Mouse (Mus musculus): Measurements from ENCODE around the gene Sms.

Sms gene

GRCm38 (mm10) chrX:157491944-157492726 lies at the start of gene Sms:
Gene Sms (minus strand): TSS chrX:157492287.
- DNase-seq (ENCODE audit: low spot score) = peak; percentile 71

DNA sequence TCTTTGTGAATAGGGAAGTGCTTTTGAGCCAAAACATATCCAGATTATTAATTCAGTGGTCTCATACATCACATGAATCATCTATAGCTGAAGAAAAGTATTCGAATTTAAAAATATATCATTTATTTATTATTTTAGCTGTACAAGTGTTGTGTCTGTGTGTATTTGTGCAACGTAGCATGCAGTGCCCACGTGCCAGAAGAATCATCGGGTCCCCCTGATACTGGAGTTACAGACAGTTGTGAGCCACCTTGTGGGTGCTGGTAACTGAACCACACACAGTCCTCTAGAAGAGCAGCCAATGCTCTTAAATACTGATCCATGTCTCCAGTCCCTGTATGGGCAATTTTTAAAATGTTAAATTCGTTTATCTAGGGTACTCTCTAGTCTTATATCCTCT lies 14.3 kb upstream of the Sms start:
- DNase-seq (ENCODE audit: low spot score) = no peak

DNA sequence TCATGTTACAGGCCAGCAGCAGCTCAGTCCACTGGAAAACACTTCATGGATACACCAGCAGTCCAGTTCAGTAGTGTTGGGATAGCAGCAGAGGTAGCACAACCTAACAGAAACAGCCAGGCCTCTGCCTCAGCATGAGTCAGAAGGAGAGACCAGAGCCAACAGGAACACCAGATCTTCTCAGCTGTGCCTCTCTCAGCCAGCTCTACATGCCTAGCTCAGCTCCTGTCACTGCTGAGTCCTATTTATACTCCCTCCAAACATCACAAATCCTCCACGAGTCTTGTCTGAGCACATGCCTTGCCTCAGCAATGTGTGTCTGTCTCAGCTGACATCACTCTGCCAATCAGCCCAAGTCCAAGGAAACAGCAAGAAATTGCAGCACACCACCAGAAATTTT lies 12.4 kb upstream of the Sms start:
- DNase-seq (ENCODE audit: low spot score) = no peak

DNA sequence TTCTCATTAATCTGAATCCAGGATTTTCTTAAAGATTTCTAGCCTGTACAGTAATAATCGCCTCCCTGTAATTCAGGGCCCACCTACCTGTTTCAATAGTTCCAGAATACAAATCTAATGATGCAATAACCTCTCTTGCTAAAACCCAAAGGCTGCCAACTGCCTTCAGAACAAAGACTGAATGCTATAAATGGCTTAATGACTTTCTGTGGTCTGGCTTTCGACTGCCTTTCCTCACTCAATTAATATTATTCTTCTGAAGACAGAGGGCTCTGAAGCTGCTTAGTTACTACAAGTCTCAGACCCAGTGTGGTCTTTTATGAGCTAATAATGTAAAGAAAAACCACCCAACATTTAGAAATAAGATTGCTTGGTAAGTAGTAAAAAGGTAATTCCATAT lies 9.8 kb upstream of the Sms start:
- DNase-seq (ENCODE audit: low spot score) = no peak

DNA sequence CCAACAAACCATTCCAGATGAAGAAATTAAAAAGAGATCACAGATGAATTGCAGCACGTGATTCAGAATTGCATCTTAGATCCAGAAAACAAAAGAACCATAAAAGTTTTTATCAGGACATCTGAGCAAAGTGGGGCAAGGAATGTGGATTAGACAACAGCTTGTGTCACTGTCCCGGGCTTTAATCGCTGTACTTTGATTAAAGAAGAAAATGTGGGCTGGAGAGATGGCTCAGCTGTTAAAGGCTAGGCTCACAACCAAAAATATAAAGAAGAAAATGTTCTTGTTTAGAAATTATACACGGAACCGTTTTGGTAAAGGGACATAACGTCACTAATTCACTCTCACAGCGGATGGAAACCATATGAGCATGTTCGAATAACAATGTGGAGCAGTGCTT lies 7.9 kb upstream of the Sms start:
- DNase-seq (ENCODE audit: low spot score) = no peak

DNA sequence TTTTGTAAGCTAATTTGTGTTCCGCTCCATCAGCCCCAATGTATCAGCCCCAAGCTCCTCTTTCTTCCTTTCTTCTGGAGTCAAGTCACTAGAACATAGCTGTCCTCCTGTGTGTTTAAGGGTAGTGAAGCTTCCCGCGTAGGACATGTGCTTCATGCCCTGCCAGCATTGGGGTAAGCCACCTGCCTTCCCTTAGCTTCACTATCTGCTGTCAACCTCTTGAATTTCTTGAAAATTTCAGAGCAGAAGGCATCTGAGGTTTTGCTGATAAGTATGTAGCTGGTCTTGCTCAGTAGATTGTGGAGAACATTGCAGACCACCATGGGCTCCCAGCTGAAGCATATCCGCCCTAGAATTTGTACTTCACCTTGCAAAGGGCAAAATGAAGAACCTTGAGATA lies 1.1 kb upstream of the Sms start:
- DNase-seq (ENCODE audit: low spot score) = no peak

DNA sequence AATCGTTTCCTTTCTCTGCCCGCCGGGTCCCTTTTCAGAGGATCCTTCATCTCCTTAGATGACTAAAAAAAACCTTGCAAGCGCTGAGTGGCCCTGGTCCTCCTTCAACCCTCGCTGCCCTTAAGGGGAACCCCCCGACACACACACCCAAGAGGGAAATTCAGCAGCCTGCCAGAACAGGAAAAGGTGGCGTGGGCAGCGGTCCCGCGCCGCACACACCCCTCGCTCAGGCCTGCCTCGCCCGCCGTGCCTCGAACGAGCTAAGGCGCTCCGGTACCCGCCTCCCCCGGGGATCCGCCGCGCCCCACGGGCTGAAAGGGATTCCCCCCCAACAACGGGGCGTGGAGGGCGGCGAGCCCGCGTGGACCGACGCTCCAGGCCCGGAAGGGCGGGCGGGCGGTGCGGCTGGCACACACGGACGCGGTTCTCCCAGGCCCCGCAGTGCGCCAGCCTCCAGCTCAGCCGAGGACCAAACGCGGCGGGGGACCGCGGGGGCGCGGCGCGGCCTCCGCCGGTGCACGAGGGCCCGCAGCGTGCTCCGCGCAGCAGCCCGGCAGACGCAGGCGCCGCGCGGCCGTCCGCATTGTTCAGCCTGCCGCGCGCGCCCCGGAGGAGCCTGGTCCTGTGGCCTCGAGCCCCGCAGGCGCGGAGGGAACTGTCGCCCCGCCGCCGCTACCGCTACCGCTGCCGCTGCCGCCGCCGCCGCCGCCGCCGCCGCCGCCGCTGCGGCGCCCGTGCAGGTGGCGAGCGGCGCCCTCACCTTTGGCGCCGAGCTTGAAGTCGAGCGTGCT lies 747 bp downstream of the Sms start:
- DNase-seq (ENCODE audit: low spot score) = no peak

DNA sequence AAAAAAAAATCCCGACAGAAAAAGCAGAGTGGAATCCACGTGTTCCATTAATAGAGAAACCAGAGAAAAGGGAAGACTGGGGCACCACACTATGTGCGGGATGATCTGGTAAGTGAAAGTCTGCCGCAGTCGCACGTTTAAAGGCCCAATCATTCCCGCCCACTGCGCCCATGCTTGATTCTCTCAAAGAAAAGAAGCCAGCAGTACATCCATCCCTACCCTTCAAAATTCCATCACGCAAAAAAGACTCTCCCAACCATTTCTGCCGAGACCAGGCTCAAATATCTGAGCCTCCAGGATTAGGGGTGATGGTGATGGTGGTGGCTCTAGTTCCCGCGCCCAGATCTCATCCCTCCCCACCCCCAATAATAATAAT lies 1.3 kb downstream of the Sms start:
- no peak for DNase-seq (ENCODE audit: low spot score)

- no peak for DNase-seq (ENCODE audit: low spot score)
Observed at GRCm38 (mm10) chrX:157489871-157490721, 2.0 kb downstream of the Sms start.

DNA sequence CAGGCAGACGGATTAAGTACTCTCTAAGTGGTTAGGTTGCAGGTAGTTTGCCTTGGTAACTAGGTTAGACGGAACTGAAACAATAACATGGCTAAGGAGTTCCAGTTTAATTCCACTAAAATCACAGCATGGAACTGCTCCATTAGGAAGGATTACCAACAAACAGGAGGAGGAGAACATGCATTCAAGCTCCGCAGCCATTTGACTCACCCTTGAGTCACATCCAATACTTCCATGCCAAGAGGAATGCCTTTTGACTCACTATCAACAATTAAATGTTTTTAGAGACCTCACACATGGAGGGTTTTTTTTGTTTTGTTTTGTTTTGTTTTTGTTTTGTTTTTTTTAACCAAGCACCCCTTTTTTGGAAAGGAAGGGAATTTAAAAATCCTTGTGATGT lies 3.3 kb downstream of the Sms start:
- no peak for DNase-seq (ENCODE audit: low spot score)

- DNase-seq (ENCODE audit: low spot score) = no peak
Observed at GRCm38 (mm10) chrX:157486765-157487164, 5.3 kb downstream of the Sms start.

- DNase-seq (ENCODE audit: low spot score) = no peak
Observed at GRCm38 (mm10) chrX:157482842-157483241, 9.2 kb downstream of the Sms start.

DNA sequence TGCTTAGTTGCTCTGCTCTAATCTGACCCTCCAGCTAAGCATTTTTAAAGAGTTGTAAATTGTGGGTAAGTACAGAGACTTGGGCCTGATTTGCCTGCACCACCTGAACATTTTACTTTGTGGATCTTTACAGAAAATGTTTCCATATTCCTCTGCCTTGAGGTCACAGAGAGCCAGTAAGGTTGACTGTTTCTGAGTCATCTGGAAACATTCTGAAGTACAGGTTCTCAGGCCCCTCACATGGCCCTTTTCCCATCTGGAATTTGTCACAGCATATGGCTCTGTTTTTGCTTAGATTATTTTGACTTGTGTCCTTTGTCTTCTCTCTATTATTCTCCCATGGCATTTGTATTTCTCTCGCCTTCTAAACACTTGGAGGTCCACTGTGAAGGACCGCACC lies 10.2 kb downstream of the Sms start:
- no peak for DNase-seq (ENCODE audit: low spot score)

- DNase-seq (ENCODE audit: low spot score) = no peak
Observed at GRCm38 (mm10) chrX:157477328-157477727, 14.8 kb downstream of the Sms start.

GRCm38 (mm10) chrX:157476153-157476810 lies 15.8 kb downstream of the Sms start:
- DNase-seq (ENCODE audit: low spot score) = no peak

DNA sequence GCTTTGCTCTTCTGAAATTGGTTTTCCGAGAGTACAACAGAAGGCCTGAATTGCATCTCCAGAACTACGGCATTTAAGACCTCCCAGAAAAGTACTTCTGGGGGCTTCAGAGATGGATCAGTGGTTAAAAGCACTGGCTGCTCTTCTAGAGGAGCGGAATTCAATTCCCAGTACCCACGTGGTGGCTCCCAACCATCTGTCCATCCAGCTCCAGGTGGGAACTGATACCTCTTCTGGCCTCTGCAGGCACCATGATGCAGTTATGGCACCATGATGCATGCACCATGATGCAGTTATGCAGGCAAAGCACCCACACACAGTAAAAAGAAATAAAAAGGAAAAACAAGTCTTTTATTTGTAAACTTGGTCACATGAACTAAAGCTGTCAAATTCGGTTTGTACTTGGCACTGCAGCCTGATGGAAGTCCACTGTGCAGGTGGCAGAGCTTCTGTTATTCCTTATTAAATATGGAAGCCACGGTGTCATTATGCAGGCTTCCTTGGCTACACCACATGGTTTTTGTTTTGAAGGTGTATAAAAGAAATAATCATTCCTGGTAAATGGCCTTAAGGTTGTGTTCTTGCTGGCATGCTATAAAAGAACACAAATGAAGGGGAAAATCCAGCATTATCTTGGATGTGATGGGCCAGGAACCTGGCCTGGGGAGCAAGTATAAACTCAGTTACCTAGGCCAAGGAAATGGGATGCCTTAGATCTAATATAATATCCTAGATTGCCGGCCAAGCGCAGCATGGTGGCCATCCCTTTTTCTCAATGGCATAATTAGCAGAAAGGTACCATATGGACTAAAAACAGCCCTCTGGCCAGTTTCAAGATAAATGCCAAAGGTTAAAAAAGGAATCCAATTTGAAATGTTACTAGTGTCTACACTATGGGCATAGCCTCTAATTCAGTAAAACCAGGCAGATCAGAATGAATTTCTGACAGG lies 20.1 kb downstream of the Sms start:
- DNase-seq (ENCODE audit: low spot score) = no peak

GRCm38 (mm10) chrX:157468795-157469194 lies 23.3 kb downstream of the Sms start:
- no peak for DNase-seq (ENCODE audit: low spot score)

- no peak for DNase-seq (ENCODE audit: low spot score)
Observed at GRCm38 (mm10) chrX:157468055-157468454, 24.0 kb downstream of the Sms start.

- no peak for DNase-seq (ENCODE audit: low spot score)
Observed at GRCm38 (mm10) chrX:157465949-157466348, 26.1 kb downstream of the Sms start.

- no peak for DNase-seq (ENCODE audit: low spot score)
Observed at GRCm38 (mm10) chrX:157462716-157463115, 29.4 kb downstream of the Sms start.

GRCm38 (mm10) chrX:157454430-157454829 lies 37.7 kb downstream of the Sms start:
- DNase-seq (ENCODE audit: low spot score) = peak; percentile 35
